Mouse (Mus musculus): ENCODE measurements around the gene Fer1l4.

Fer1l4 gene

GRCm38 (mm10) chr2:156052816-156053215, at the start of gene Fer1l4:
TSS of gene Fer1l4 (minus strand) at chr2:156052947.
- DNase-seq (ENCODE audit: low read depth, low spot score): no peak

- DNase-seq (ENCODE audit: low read depth, low spot score): no peak
Measured at GRCm38 (mm10) chr2:156091926-156092325, 39.2 kb upstream of the Fer1l4 start.

DNA sequence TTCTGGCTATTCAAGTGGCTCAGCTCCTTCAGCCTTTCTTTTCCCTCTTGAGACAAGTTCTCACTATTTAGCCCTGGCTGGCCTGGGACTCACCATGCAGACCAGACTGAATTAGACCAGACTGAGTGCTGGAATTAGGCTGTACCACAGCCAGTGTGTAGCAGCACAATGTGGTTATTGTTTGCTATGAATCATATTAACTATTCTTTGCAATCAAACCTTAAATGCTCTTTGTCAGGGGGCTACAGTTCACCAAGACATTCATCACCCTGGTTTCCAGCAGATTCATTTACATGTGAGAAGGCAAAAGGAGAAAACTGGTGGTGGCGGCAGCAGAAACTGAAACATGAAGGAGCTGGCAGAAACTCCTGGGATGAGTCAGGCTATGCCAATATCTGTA, 37.1 kb upstream of the Fer1l4 start:
- no peak for DNase-seq (ENCODE audit: low read depth, low spot score)

- DNase-seq (ENCODE audit: low read depth, low spot score): no peak
Measured at GRCm38 (mm10) chr2:156087391-156088110, 34.8 kb upstream of the Fer1l4 start.

DNA sequence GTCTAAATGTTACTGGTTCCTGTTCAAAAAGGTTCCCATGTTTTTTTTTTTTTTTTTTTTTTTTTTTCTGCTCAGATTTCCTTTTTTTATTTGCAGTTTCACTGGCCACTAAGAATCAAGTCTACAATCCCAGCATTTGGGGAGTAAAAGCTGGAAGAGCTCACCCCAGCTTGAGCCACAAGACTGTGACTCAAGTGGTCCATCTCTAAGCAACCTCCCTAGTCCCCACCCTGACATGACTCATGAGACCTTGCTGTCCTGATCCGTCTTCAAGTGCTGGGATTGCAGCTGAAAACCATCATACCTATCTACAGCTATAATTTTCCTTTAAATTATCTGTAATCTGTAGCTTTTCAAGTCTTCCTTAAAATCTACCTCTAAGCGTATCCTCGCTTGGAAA, 31.8 kb upstream of the Fer1l4 start:
- no peak for DNase-seq (ENCODE audit: low read depth, low spot score)

- DNase-seq (ENCODE audit: low read depth, low spot score): no peak
Measured at GRCm38 (mm10) chr2:156080391-156080790, 27.6 kb upstream of the Fer1l4 start.

GRCm38 (mm10) chr2:156079674-156080073, 26.9 kb upstream of the Fer1l4 start:
- DNase-seq (ENCODE audit: low read depth, low spot score): no peak

GRCm38 (mm10) chr2:156079183-156079560, 26.4 kb upstream of the Fer1l4 start:
- DNase-seq (ENCODE audit: low read depth, low spot score): no peak

- DNase-seq (ENCODE audit: low read depth, low spot score): no peak
Measured at GRCm38 (mm10) chr2:156078421-156079182, 25.9 kb upstream of the Fer1l4 start.

GRCm38 (mm10) chr2:156077461-156077860, 24.7 kb upstream of the Fer1l4 start:
- no peak for DNase-seq (ENCODE audit: low read depth, low spot score)

- DNase-seq (ENCODE audit: low read depth, low spot score): no peak
Measured at GRCm38 (mm10) chr2:156073725-156074124, 21.0 kb upstream of the Fer1l4 start.

DNA sequence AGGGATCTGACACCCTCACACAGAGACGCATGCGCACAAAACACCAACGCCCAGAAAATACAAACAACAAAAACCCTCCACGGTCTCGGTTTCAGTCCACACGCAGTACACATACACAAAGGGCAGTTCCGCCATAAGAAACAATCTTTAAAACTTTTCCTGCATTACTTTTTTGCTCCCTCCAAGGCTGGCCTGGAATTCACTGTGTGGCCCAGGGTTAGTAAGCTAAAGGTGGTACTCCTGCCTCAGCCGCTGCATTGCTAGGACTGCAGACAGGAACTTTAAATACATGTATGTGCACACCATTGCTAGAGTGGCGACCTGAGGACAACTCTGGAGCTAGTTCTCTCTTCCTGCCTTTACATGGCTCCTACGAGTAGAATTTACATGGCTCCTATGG, 18.5 kb upstream of the Fer1l4 start:
- no peak for DNase-seq (ENCODE audit: low read depth, low spot score)

GRCm38 (mm10) chr2:156067916-156068315, 15.2 kb upstream of the Fer1l4 start:
- no peak for DNase-seq (ENCODE audit: low read depth, low spot score)

- DNase-seq (ENCODE audit: low read depth, low spot score): no peak
Measured at GRCm38 (mm10) chr2:156066126-156066525, 13.4 kb upstream of the Fer1l4 start.

GRCm38 (mm10) chr2:156065099-156066041, 12.6 kb upstream of the Fer1l4 start, which contains the start of gene Spag4:
TSS of gene Spag4 (plus strand) at chr2:156065175.
- peak; percentile 48 for DNase-seq (ENCODE audit: low read depth, low spot score)

GRCm38 (mm10) chr2:156047929-156048328, 4.8 kb downstream of the Fer1l4 start:
- no peak for DNase-seq (ENCODE audit: low read depth, low spot score)

DNA sequence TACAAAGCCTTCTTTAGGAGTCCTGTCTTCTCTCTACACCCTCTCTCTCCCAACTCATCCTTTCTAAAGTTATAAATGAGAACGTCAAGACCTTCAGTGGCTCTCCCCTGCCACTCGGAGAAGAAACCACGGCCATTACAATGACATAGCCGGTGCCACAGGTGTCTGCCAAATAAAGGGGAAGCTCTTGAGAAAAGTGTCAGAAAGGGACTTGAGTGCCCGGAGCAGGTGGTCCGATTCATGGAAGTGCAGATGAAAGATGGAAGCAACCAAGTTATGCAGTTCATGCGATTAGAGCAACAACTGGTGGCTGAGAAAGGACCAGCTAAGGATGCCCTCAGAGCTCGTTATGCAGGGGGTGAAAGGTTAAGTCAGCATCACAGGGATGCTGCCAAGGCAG, 9.8 kb downstream of the Fer1l4 start:
- no peak for DNase-seq (ENCODE audit: low read depth, low spot score)

DNA sequence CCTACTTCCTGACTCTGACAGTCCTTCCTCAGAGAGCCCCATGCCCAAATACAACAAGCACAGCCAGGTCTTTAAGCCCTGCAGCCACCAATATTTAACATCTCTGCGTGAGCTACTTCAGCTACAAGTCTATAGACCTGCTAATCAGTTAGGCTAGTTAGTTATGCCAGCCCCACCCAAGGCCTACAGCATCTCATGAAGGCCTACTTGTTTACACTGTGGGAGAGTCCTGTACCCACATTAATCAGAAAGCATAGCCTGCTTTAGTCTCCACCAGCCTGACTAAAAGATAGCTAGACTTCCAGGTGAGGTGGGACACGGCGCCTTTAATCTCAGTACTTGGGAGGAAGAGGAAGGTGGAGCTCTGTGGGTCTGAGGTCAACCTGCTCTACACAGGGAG, 13.4 kb downstream of the Fer1l4 start:
- no peak for DNase-seq (ENCODE audit: low read depth, low spot score)

GRCm38 (mm10) chr2:156025482-156025881, 27.3 kb downstream of the Fer1l4 start:
- no peak for DNase-seq (ENCODE audit: low read depth, low spot score)

DNA sequence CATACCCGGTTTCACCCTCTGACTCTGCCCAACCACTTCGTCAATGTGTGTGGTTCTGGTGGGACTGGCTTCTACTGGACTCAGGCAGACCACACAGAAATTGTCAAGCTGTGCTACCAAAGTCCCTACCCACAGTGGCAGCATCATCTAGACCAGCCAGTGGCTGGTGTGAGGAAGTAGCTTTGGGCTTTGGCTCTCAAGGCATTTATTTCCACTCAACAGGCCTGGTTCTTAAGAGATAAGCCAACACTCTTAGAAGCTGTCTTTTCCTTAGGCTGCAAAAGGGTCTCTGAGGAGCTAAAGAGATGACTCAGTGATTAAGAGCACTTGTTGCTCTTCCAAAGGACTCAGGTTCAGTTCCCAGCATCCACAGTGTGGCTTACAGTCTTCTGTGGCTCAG, 31.0 kb downstream of the Fer1l4 start:
- no peak for DNase-seq (ENCODE audit: low read depth, low spot score)

DNA sequence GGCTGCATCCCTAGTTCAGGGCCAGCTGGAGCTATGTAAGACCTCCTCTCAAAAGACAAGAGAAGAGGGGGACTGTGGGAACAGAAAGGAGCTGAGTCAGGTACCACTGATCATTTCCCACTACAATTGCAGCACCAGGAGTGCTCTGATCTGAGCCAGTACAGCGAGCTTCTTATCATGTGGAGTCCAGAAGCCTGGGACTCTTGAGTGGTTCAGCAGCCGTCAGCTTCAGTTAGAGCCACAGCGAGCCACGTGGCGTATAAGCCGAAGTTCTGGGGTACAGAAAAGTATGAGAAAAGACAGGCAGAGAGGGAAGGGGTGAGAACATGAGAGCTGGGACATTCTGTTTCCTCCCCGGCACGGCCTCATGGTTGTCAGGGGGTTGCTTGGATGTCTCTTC, 31.5 kb downstream of the Fer1l4 start:
- DNase-seq (ENCODE audit: low read depth, low spot score): no peak

DNA sequence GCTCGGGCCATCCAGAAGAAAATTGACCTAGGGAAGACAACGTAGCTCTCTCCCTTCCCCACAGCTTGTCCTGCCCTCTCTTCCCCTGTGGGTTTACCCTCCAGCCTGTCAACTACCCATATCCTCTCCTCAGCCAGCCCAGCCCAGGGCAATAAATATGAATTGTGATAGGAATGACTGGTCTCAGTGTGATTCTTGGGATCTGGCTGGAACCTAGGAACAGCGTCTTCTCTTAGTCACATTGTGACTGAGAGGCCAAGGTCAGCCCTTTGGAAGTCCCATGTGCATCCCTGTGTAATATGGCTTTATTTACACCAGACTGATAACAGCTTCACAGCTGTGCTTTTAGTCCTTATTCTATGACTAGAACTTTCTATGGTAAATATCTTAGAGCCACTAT, 34.6 kb downstream of the Fer1l4 start:
- no peak for DNase-seq (ENCODE audit: low read depth, low spot score)

Measured in retina, postnatal 7 days (tissue).